Mouse (Mus musculus): ENCODE measurements around the gene Ccdc38. TPM values are rescaled to one million over a fixed set of nuclear protein-coding genes. Genes with fewer than 3 reads are reported as not detected.

The Ccdc38 gene
- polyA plus RNA-seq (2016; fragmentation: Nextera tagmentation; extraction: Ambion mirVana): 0.17 and 0.35 TPM in 2 replicates

- 56% methylated on average over 17 of the region's 17 CpGs for WGBS
- peak within 1 kb of the TSS; percentile 75 for H3K27ac ChIP-seq
- H3K9me3 ChIP-seq: no peaks in the 10 kb centered on the region
- no peak for DNase-seq (ENCODE audit: low spot score)
- peaks cover 20% of the 10 kb centered on the region for H3K4me1 ChIP-seq
- H3K4me3 ChIP-seq: peak within 1 kb of the TSS; percentile 58
- H3K27me3 ChIP-seq (ENCODE audit: insufficient read depth, poor library complexity, severe bottlenecking): peaks cover 25% of the 10 kb centered on the region
- H3K36me3 ChIP-seq: no peaks in the 10 kb centered on the region
These were observed at the start of gene Ccdc38 for GRCm38 (mm10) chr10:93540431-93541210. Ccdc38 (plus strand) TSS chr10:93540632.

- Histone ChIP-seq H3K4me3 (no peak overlapping the region), H3K27ac (no peak overlapping the region), H3K36me3 (no peaks in the 10 kb centered on the region), H3K9me3 (no peaks in the 10 kb centered on the region), H3K4me1 (no peaks in the 10 kb centered on the region), H3K27me3 (ENCODE audit: insufficient read depth, poor library complexity, severe bottlenecking) (no peaks in the 10 kb centered on the region; the same call in 1 of the 2 replicates)
- no peak for DNase-seq (ENCODE audit: low spot score)
- 64% methylated on average over 10 of the region's 10 CpGs for WGBS
These were observed 39.6 kb upstream of the Ccdc38 start for GRCm38 (mm10) chr10:93500864-93501263.

- Histone ChIP-seq H3K4me1 (no peaks in the 10 kb centered on the region), H3K27me3 (ENCODE audit: insufficient read depth, poor library complexity, severe bottlenecking) (no peaks in the 10 kb centered on the region; the same call in 1 of the 2 replicates), H3K27ac (no peak overlapping the region), H3K4me3 (no peak overlapping the region), H3K36me3 (no peaks in the 10 kb centered on the region), H3K9me3 (no peaks in the 10 kb centered on the region)
- DNase-seq (ENCODE audit: low spot score): no peak
- 77% methylated on average over 10 of the region's 10 CpGs for WGBS
These were observed 39.1 kb upstream of the Ccdc38 start for GRCm38 (mm10) chr10:93501346-93501745.

GRCm38 (mm10) chr10:93508383-93508970 is 32.0 kb upstream of the Ccdc38 start:
- 78% methylated on average over 7 of the region's 7 CpGs for WGBS
- Histone ChIP-seq H3K4me1 (no peaks in the 10 kb centered on the region), H3K36me3 (no peaks in the 10 kb centered on the region), H3K27ac (no peak overlapping the region), H3K9me3 (no peaks in the 10 kb centered on the region), H3K27me3 (ENCODE audit: insufficient read depth, poor library complexity, severe bottlenecking) (no peaks in the 10 kb centered on the region), H3K4me3 (no peak overlapping the region)
- DNase-seq (ENCODE audit: low spot score): no peak

GRCm38 (mm10) chr10:93509532-93510153 is 30.8 kb upstream of the Ccdc38 start:
- DNase-seq (ENCODE audit: low spot score): no peak
- no peaks in the 10 kb centered on the region for H3K36me3 ChIP-seq
- no peaks in the 10 kb centered on the region for H3K9me3 ChIP-seq
- H3K4me1 ChIP-seq: no peaks in the 10 kb centered on the region
- no peak overlapping the region for H3K27ac ChIP-seq
- WGBS: 87% methylated on average over 15 of the region's 15 CpGs
- no peak overlapping the region for H3K4me3 ChIP-seq
- no peaks in the 10 kb centered on the region for H3K27me3 ChIP-seq (ENCODE audit: insufficient read depth, poor library complexity, severe bottlenecking)

GRCm38 (mm10) chr10:93515419-93515818 is 25.0 kb upstream of the Ccdc38 start:
- Histone ChIP-seq H3K9me3 (no peaks in the 10 kb centered on the region), H3K27me3 (ENCODE audit: insufficient read depth, poor library complexity, severe bottlenecking) (no peaks in the 10 kb centered on the region), H3K4me3 (no peak overlapping the region), H3K4me1 (no peaks in the 10 kb centered on the region), H3K36me3 (no peaks in the 10 kb centered on the region), H3K27ac (no peak overlapping the region)
- peak; percentile 51 for DNase-seq (ENCODE audit: low spot score)
- WGBS: 23% methylated on average over 1 of the region's 1 CpGs

GRCm38 (mm10) chr10:93515927-93516326 is 24.5 kb upstream of the Ccdc38 start:
- 81% methylated on average over 12 of the region's 12 CpGs for WGBS
- H3K27ac ChIP-seq: no peak overlapping the region
- H3K4me1 ChIP-seq: no peaks in the 10 kb centered on the region
- no peaks in the 10 kb centered on the region for H3K9me3 ChIP-seq
- no peak overlapping the region for H3K4me3 ChIP-seq
- no peaks in the 10 kb centered on the region for H3K27me3 ChIP-seq (ENCODE audit: insufficient read depth, poor library complexity, severe bottlenecking)
- peak; percentile 9 for DNase-seq (ENCODE audit: low spot score)
- no peaks in the 10 kb centered on the region for H3K36me3 ChIP-seq

GRCm38 (mm10) chr10:93517754-93518153 is 22.7 kb upstream of the Ccdc38 start:
- Histone ChIP-seq H3K4me3 (no peak overlapping the region), H3K27me3 (ENCODE audit: insufficient read depth, poor library complexity, severe bottlenecking) (no peaks in the 10 kb centered on the region), H3K4me1 (no peaks in the 10 kb centered on the region), H3K36me3 (no peaks in the 10 kb centered on the region), H3K9me3 (no peaks in the 10 kb centered on the region), H3K27ac (no peak overlapping the region)
- WGBS: 55% methylated on average over 4 of the region's 4 CpGs
- peak; percentile 51 for DNase-seq (ENCODE audit: low spot score)

- Histone ChIP-seq H3K27ac (no peak overlapping the region), H3K27me3 (ENCODE audit: insufficient read depth, poor library complexity, severe bottlenecking) (no peaks in the 10 kb centered on the region), H3K9me3 (no peaks in the 10 kb centered on the region), H3K4me1 (no peaks in the 10 kb centered on the region), H3K4me3 (no peak overlapping the region), H3K36me3 (no peaks in the 10 kb centered on the region)
- 84% methylated on average over 4 of the region's 4 CpGs for WGBS
- no peak for DNase-seq (ENCODE audit: low spot score)
These were observed 22.2 kb upstream of the Ccdc38 start for GRCm38 (mm10) chr10:93518186-93518585.

GRCm38 (mm10) chr10:93518620-93519019 is 21.8 kb upstream of the Ccdc38 start:
- H3K27me3 ChIP-seq (ENCODE audit: insufficient read depth, poor library complexity, severe bottlenecking): no peaks in the 10 kb centered on the region
- H3K36me3 ChIP-seq: no peaks in the 10 kb centered on the region
- no peak overlapping the region for H3K4me3 ChIP-seq
- H3K27ac ChIP-seq: no peak overlapping the region
- 86% methylated on average over 2 of the region's 2 CpGs for WGBS
- H3K4me1 ChIP-seq: no peaks in the 10 kb centered on the region
- peak; percentile 53 for DNase-seq (ENCODE audit: low spot score)
- no peaks in the 10 kb centered on the region for H3K9me3 ChIP-seq

- Histone ChIP-seq H3K36me3 (no peaks in the 10 kb centered on the region), H3K9me3 (no peaks in the 10 kb centered on the region), H3K4me1 (no peaks in the 10 kb centered on the region), H3K4me3 (no peak overlapping the region), H3K27ac (no peak overlapping the region), H3K27me3 (ENCODE audit: insufficient read depth, poor library complexity, severe bottlenecking) (no peaks in the 10 kb centered on the region)
- 87% methylated on average over 8 of the region's 8 CpGs for WGBS
- DNase-seq (ENCODE audit: low spot score): peak; percentile 5
These were observed 21.3 kb upstream of the Ccdc38 start for GRCm38 (mm10) chr10:93519159-93519558.

GRCm38 (mm10) chr10:93519756-93520155 is 20.7 kb upstream of the Ccdc38 start:
- Histone ChIP-seq H3K4me1 (no peaks in the 10 kb centered on the region), H3K9me3 (no peaks in the 10 kb centered on the region), H3K36me3 (no peaks in the 10 kb centered on the region), H3K27me3 (ENCODE audit: insufficient read depth, poor library complexity, severe bottlenecking) (no peaks in the 10 kb centered on the region), H3K4me3 (no peak overlapping the region), H3K27ac (no peak overlapping the region)
- no peak for DNase-seq (ENCODE audit: low spot score)
- 68% methylated on average over 5 of the region's 5 CpGs for WGBS

GRCm38 (mm10) chr10:93520994-93521393 is 19.4 kb upstream of the Ccdc38 start:
- H3K36me3 ChIP-seq: no peaks in the 10 kb centered on the region
- no peaks in the 10 kb centered on the region for H3K27me3 ChIP-seq (ENCODE audit: insufficient read depth, poor library complexity, severe bottlenecking)
- DNase-seq (ENCODE audit: low spot score): no peak
- 69% methylated on average over 4 of the region's 4 CpGs for WGBS
- H3K9me3 ChIP-seq: no peaks in the 10 kb centered on the region
- H3K27ac ChIP-seq: no peak overlapping the region
- no peaks in the 10 kb centered on the region for H3K4me1 ChIP-seq
- H3K4me3 ChIP-seq: no peak overlapping the region
